Mouse (Mus musculus) hindbrain, embryonic 16.5 days (tissue): Measurements from ENCODE around the gene Ppp1ca. TPM values are rescaled to one million over a fixed set of nuclear protein-coding genes. Genes with fewer than 3 reads are reported as not detected.

Experiments
- ATAC-seq: fragments of 200-750 bp; cut with Nextera tagmentation; 2 replicates; pipeline ENCODE4 v1.8.0; 2017; ENCODE audit warnings: moderate TSS enrichment, moderate library complexity
- H3K27ac ChIP-seq: fragments of 300-500 bp; sonication (generic); 2 replicates; pipeline ENCODE4 v1.5.1; 2014; ENCODE audit warnings: low read depth, mild to moderate bottlenecking, control low read depth, low read length, moderate library complexity
- H3K27me3 ChIP-seq: fragments of 300-500 bp; sonication (generic); replicated peaks from 2 replicates; pipeline ENCODE4 v1.6.1; 2014; ENCODE audit warnings: low read length; ENCODE audit not compliant: control insufficient read depth, insufficient read depth
- H3K36me3 ChIP-seq: fragments of 300-500 bp; sonication (generic); 2 replicates; pipeline ENCODE4 v1.6.1; 2014; ENCODE audit warnings: mild to moderate bottlenecking, low read length, moderate library complexity, mixed read lengths; ENCODE audit not compliant: control insufficient read depth, insufficient read depth
- H3K4me1 ChIP-seq: fragments of 300-500 bp; sonication (generic); 2 replicates; pipeline ENCODE4 v1.6.1; 2014; ENCODE audit warnings: low read depth, low read length; ENCODE audit not compliant: control insufficient read depth, insufficient read depth
- H3K4me2 ChIP-seq: fragments of 300-500 bp; sonication (generic); 2 replicates; pipeline ENCODE4 v1.6.1; 2014; ENCODE audit warnings: mild to moderate bottlenecking, low read length, control low read depth, moderate library complexity
- H3K4me3 ChIP-seq: fragments of 300-500 bp; sonication (generic); 2 replicates; pipeline ENCODE4 v1.5.1; 2014; ENCODE audit warnings: mild to moderate bottlenecking, low read length, control low read depth, moderate library complexity
- H3K9ac ChIP-seq: fragments of 300-500 bp; sonication (generic); 2 replicates; pipeline ENCODE4 v1.6.1; 2014; ENCODE audit warnings: low read depth, mild to moderate bottlenecking, control low read depth, low read length, moderate library complexity
- H3K9me3 ChIP-seq: fragments of 300-500 bp; sonication (generic); 2 replicates; pipeline ENCODE4 v1.6.1; 2014; ENCODE audit warnings: mild to moderate bottlenecking, low read length, moderate library complexity; ENCODE audit not compliant: control insufficient read depth
- WGBS: fragments of 180-500 bp; shearing (Covaris S2); extraction: QIAGEN DNeasy Blood & Tissue Kit; methylation state at CpG from one replicate; pipeline ENCODE4 v1.1.7; 2014; 5-methylcytosine and 5-hydroxymethylcytosine counted together
- polyA plus RNA-seq: library from polyadenylated mRNA; unstranded; fragments of >200 nt; fragmentation: Nextera tagmentation; extraction: Ambion mirVana; gene quantifications from 2 replicates; pipeline ENCODE4 v1.2.1, GENCODE M21; 2015

Ppp1ca gene
- polyA plus RNA-seq, 1 experiment from 2014 or later = 604 TPM

- H3K27me3 ChIP-seq = no peaks in the 10 kb centered on the region
- no peak within 1 kb of the TSS for H3K4me3 ChIP-seq
- 6% methylated on average over 11 of the region's 11 CpGs for WGBS
- no peak within 1 kb of the TSS for H3K27ac ChIP-seq
- H3K4me1 ChIP-seq = peaks cover 6% of the 10 kb centered on the region
- H3K9me3 ChIP-seq = no peaks in the 10 kb centered on the region
- peak within 1 kb of the TSS; percentile 37 for H3K4me2 ChIP-seq
- H3K9ac ChIP-seq = peak within 1 kb of the TSS; percentile 35; the same call in 1 of the 2 replicates
- no peaks in the 10 kb centered on the region for H3K36me3 ChIP-seq
- no peak for ATAC-seq
Observed at GRCm38 (mm10) chr19:4175368-4175947, 16.4 kb upstream of the Ppp1ca start, which contains the start of gene Carns1. Carns1 (minus strand) TSS chr19:4175479.

DNA sequence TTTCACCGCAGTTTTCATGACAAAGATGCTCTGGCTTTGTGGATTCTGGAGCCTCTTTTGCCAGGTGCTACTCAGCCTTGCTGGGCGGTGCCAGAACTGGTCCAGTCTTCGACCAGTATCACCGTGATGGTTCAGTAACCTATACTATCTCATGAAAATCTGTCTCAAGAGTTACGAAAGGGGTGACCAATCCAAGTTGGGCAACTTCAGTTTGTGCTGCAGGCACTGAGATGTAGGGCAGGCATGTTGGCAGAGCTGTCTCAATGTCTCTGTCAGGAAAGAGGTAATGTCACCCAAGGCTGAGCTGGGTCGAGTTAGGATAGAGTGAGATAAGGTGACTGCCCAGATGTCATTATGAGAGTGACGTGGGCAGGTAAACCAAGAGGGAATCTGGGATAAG, 11.5 kb upstream of the Ppp1ca start:
- Histone ChIP-seq H3K9me3 (no peaks in the 10 kb centered on the region), H3K36me3 (no peaks in the 10 kb centered on the region), H3K4me3 (no peak overlapping the region), H3K4me1 (peaks cover 7% of the 10 kb centered on the region), H3K27ac (no peak overlapping the region), H3K4me2 (no peak overlapping the region), H3K9ac (no peak overlapping the region), H3K27me3 (no peaks in the 10 kb centered on the region)
- no peak for ATAC-seq
- WGBS = 92% methylated on average over 7 of the region's 7 CpGs

GRCm38 (mm10) chr19:4181892-4182291, 10.0 kb upstream of the Ppp1ca start:
- no peak overlapping the region for H3K27ac ChIP-seq
- no peak overlapping the region for H3K4me3 ChIP-seq
- peaks cover 5% of the 10 kb centered on the region for H3K4me1 ChIP-seq
- no peaks in the 10 kb centered on the region for H3K9me3 ChIP-seq
- no peak overlapping the region for H3K9ac ChIP-seq
- H3K27me3 ChIP-seq = no peaks in the 10 kb centered on the region
- 33% methylated on average over 3 of the region's 3 CpGs for WGBS
- peak; percentile 72 for ATAC-seq
- H3K36me3 ChIP-seq = no peaks in the 10 kb centered on the region
- H3K4me2 ChIP-seq = no peak overlapping the region

- Histone ChIP-seq H3K36me3 (no peaks in the 10 kb centered on the region), H3K4me2 (no peak overlapping the region), H3K9ac (no peak overlapping the region), H3K27ac (no peak overlapping the region), H3K4me3 (no peak overlapping the region), H3K27me3 (no peaks in the 10 kb centered on the region), H3K4me1 (peaks cover 5% of the 10 kb centered on the region), H3K9me3 (no peaks in the 10 kb centered on the region)
- no peak for ATAC-seq
- WGBS = 68% methylated on average over 2 of the region's 2 CpGs
Observed at GRCm38 (mm10) chr19:4183689-4184088, 8.2 kb upstream of the Ppp1ca start.

DNA sequence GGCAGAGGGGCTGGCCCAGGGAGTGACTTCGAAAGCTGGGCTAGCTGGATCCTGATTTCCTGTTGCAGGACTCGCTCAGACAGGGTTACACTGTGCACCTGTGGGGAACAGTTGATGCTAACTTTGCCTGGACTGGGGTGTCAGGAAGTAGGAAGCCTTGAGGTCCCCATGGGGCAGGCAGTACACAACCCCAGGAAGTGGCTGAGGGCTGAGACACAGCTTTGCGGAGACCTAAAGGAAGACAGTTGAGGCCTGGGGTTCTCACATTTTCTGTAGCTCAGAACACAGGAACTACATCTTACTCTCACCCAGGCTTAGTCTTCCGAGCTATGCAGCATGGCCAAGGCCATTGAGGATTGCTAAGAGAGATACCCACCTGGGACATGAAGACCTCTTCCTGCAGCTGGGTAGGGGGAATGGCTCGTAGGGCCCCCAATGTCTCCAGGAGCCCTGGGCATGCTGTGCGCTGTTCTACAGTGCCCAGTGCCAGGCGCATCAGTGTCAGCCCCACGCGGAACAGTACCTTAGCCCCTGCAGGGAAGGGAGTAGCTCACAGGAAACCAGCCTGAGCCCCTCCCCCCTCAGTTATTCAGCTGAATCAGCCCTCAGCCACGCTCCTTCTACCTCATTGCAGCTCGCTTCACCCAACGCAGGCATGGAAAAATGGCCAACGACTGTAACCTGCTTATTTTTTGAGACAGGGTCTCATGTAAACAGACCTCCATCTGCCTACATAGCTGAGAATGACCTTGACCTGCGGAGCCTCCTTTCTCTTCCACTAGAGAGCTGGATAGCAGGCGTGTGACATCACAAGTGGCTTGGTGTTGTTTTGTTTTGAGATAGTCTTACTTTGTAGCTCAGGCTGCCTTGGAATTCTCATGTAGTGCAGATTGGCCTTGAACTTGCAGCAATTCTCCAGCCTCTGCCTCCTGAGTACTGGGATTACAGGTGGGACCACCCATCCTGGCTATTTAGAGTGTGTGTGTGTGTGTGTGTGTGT, 6.6 kb upstream of the Ppp1ca start:
- H3K4me1 ChIP-seq = peaks cover 5% of the 10 kb centered on the region
- H3K4me2 ChIP-seq = no peak overlapping the region
- H3K4me3 ChIP-seq = no peak overlapping the region
- 67% methylated on average over 15 of the region's 15 CpGs for WGBS
- ATAC-seq = no peak
- no peaks in the 10 kb centered on the region for H3K9me3 ChIP-seq
- H3K27me3 ChIP-seq = no peaks in the 10 kb centered on the region
- H3K9ac ChIP-seq = no peak overlapping the region
- H3K36me3 ChIP-seq = no peaks in the 10 kb centered on the region
- H3K27ac ChIP-seq = no peak overlapping the region

DNA sequence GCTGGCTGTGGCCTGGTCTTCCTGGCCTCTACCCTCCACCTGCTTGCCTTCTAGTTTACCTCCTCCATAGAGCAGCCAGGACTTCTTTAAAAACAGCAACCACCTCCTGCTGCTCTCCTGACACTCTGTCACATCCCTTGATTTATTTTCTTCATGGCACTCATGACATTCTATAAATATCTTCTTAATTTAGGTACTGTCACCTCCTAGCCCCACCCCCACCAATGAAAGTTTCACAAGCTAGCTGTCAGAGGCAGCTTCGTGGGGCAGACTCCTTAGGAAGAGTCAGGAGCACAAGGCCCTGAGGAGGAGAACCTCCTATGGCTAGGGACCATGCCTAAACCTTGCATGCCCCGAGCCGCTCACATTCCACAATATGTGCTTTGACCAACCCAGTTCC, 4.6 kb upstream of the Ppp1ca start:
- no peaks in the 10 kb centered on the region for H3K36me3 ChIP-seq
- no peaks in the 10 kb centered on the region; the same call in 1 of the 2 replicates for H3K4me1 ChIP-seq
- H3K27ac ChIP-seq = no peak overlapping the region
- H3K4me2 ChIP-seq = no peak overlapping the region
- no peak overlapping the region for H3K9ac ChIP-seq
- 72% methylated on average over 3 of the region's 3 CpGs for WGBS
- no peak for ATAC-seq
- no peaks in the 10 kb centered on the region for H3K9me3 ChIP-seq
- H3K4me3 ChIP-seq = no peak overlapping the region
- H3K27me3 ChIP-seq = no peaks in the 10 kb centered on the region

DNA sequence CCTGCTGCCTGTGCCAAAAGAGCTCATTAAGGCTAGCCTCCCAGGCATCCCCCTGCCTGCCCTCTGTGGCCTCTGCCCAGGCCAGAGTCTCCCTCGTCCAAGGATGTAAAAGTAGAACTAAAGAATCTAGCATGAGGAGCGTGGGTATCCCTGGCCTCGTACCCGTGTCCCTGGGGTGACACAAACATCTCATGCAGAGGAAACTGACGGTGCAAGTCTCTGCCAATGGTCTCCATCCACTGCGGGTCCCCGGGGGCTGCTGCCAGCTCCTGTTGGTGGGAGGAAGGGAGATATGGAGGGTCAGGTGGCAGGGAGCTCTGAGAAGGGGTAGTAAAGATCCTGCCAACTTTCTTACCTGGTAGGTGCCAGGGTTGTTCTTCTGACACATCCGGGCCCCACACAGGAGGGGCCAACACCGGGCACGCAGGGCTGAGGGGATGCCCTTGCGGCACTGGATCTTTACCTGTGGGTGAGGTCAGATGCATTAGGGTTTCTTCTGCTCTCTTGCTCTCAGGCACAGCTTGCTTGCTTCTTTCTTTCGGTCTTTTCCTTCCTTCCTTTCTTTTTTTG, 2.7 kb upstream of the Ppp1ca start:
- H3K4me2 ChIP-seq = no peak overlapping the region
- H3K27me3 ChIP-seq = no peaks in the 10 kb centered on the region
- peaks cover 14% of the 10 kb centered on the region for H3K4me1 ChIP-seq
- no peaks in the 10 kb centered on the region for H3K9me3 ChIP-seq
- H3K4me3 ChIP-seq = no peak overlapping the region
- no peak for ATAC-seq
- WGBS = 87% methylated on average over 11 of the region's 12 CpGs
- H3K36me3 ChIP-seq = peaks cover 1% of the 10 kb centered on the region
- H3K9ac ChIP-seq = no peak overlapping the region
- H3K27ac ChIP-seq = no peak overlapping the region

DNA sequence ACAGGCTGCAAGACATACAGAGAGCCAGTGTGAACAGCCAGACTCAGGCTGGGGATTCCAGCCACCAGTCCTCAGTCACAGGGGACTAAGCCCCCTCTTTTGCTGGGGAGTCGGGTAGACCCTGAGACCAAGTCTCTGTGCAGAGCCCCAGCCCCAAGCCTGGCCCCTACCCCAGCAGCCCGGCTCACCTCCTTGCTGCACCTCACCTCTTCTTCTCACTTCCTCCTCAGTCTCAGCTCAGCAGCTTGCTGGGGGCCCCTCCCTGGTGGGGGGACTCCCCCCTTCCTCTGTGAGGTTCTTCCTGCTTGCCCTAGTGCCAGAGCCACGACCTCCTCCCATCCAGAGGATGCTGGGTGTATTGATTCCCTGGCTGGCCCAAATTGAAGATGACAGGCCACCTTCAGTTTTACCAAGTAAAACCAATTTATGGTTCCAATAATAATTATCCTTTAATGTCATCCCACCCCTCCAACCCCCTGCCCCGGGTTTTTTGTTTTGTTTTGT, 982 bp upstream of the Ppp1ca start, which contains the start of gene Tbc1d10c:
TSS of gene Tbc1d10c (minus strand) at position 454 of the 504 bp plus-strand sequence.
- peak within 1 kb of the TSS; percentile 97 for H3K4me3 ChIP-seq
- no peak for ATAC-seq

More for the DNA sequence above, 982 bp upstream of the Ppp1ca start, which contains the start of gene Tbc1d10c:
- Histone ChIP-seq H3K36me3 (peaks cover 19% of the 10 kb centered on the region), H3K9me3 (no peaks in the 10 kb centered on the region), H3K4me2 (peak within 1 kb of the TSS; percentile 98), H3K27ac (peak within 1 kb of the TSS; percentile 96), H3K9ac (peak within 1 kb of the TSS; percentile 99), H3K27me3 (no peaks in the 10 kb centered on the region), H3K4me1 (peaks cover 27% of the 10 kb centered on the region)
- WGBS = 68% methylated on average over 4 of the region's 4 CpGs
